In the genomic region with DNA sequence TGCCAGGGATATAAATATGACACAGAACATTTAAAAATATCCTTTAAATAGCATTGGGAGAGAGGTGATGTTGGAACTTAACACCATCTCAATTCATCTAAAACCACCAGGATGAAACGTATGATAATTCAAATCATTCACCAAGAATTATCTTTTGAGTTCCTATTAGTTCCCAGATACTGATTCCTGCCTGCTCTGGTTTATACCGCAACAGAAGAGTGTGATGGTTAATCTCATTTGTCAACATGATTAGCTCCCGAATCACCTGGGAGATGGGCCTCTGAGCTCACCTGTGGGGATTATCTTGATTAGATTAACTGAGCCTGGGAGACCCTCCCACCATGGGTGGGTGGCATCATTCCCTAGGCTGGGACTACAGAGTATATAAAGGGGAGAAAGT, we compare ENCODE assay signal across 36 mouse cellular contexts. TPM values are rescaled to one million over a fixed set of nuclear protein-coding genes. Genes with fewer than 3 reads are reported as not detected.
"Had no signal": no experiment of that assay in that cellular context is flagged by ENCODE, and none has a peak within 500 bp of the region (broad histone marks: within the 10 kb centered on the region; RNA-seq: fewer than 3 reads in every experiment).

No protein-coding gene starts in this region.

- H3K4me1 ChIP-seq: heart, embryonic 10.5 days; heart, embryonic 12.5 days; heart, embryonic 13.5 days; heart, embryonic 15.5 days; hindbrain, embryonic 10.5 days; hindbrain, embryonic 12.5 days; intestine, embryonic 15.5 days had no signal

- H3K9ac ChIP-seq: heart, embryonic 12.5 days; heart, embryonic 13.5 days; heart, embryonic 15.5 days; hindbrain, embryonic 12.5 days; hindbrain, embryonic 13.5 days; hindbrain, embryonic 14.5 days; hindbrain, embryonic 15.5 days; intestine, embryonic 15.5 days had no signal

- H3K27me3 ChIP-seq: heart, embryonic 12.5 days; heart, embryonic 13.5 days; heart, embryonic 15.5 days; hindbrain, embryonic 12.5 days; hindbrain, embryonic 13.5 days; hindbrain, embryonic 15.5 days; intestine, embryonic 15.5 days had no signal

- H3K4me2 ChIP-seq: heart, embryonic 11.5 days; heart, embryonic 12.5 days; heart, embryonic 13.5 days; heart, embryonic 15.5 days; hindbrain, embryonic 12.5 days; hindbrain, embryonic 13.5 days; hindbrain, embryonic 14.5 days; hindbrain, embryonic 15.5 days; intestine, embryonic 15.5 days had no signal

- ATAC-seq: hindbrain, embryonic 16.5 days; hindbrain, postnatal 0 days; inflammation-experienced regulatory T-cells, adult 6 months; intestine, embryonic 15.5 days; intestine, embryonic 16.5 days; intestine, postnatal 0 days had no signal

- H3K4me3 ChIP-seq: heart, embryonic 10.5 days; heart, embryonic 12.5 days; heart, embryonic 13.5 days; heart, embryonic 15.5 days; hindbrain, embryonic 10.5 days; hindbrain, embryonic 12.5 days; hindbrain, embryonic 13.5 days; hindbrain, embryonic 15.5 days; intestine, embryonic 15.5 days; layer of hippocampus, adult 2 months; left cerebral cortex, adult 2 months had no signal

- H3K27ac ChIP-seq: heart, embryonic 10.5 days; heart, embryonic 13.5 days; heart, embryonic 15.5 days; hindbrain, embryonic 10.5 days; hindbrain, embryonic 12.5 days; hindbrain, embryonic 13.5 days; hindbrain, embryonic 14.5 days; hindbrain, embryonic 15.5 days; hindbrain, postnatal 0 days; intestine, embryonic 15.5 days; kidney, postnatal 0 days; layer of hippocampus, adult 2 months; left cerebral cortex, adult 2 months had no signal

- DNase-seq: heart, postnatal 10 days; heart, postnatal 14 days; heart, postnatal 36 days; heart, postnatal 4 days; kidney, adult 11 months; kidney, adult 18-20 months; kidney, adult 2 months; kidney, adult 8-10 months; kidney, adult 9 months; kidney, postnatal 10 days; kidney, postnatal 14 days; kidney, postnatal 25 days; kidney, postnatal 36 days; kidney, postnatal 4 days; layer of hippocampus, adult 9-11 months; layer of hippocampus, postnatal 36 days had no signal

- H3K36me3 ChIP-seq: heart, embryonic 10.5 days; heart, embryonic 12.5 days; heart, embryonic 13.5 days; heart, embryonic 15.5 days; hindbrain, embryonic 12.5 days; hindbrain, embryonic 13.5 days; hindbrain, embryonic 15.5 days; intestine, embryonic 15.5 days had no signal

- H3K9me3 ChIP-seq: heart, embryonic 10.5 days; heart, embryonic 12.5 days; heart, embryonic 13.5 days; heart, embryonic 15.5 days; hindbrain, embryonic 10.5 days; hindbrain, embryonic 12.5 days; hindbrain, embryonic 13.5 days; hindbrain, embryonic 15.5 days; intestine, embryonic 15.5 days had no signal

RNA-seq across cellular contexts. Expression of a gene that starts 41.0 kb away (rescaled TPM):
- total RNA-seq: hematopoietic stem cell, adult 5-6 weeks had no signal
